Mouse (Mus musculus): Measurements from ENCODE around the gene Timm9.

- TF ChIP-seq CTCF (IDR thresholded peaks at IDR 0.05; ENCODE audit: low read depth, low read length), result no peak
- TF ChIP-seq POLR2A (IDR thresholded peaks at IDR 0.05; ENCODE audit: borderline replicate concordance, low read depth, low read length), result no peak
Measured at GRCm38 (mm10) chr12:71122731-71123130, 13.8 kb downstream of the Timm9 start.

Data from bone marrow macrophage, adult 2 months (primary cell).